Mouse (Mus musculus) monocyte, adult 2 months (primary cell): ENCODE measurements around the gene Upk3bl.
A peak's percentile ranks its signal among the peaks of the same experiment; 100 is the strongest.

Source experiments
- DNase-seq, 2 experiments: peaks; one replicate each; pipeline ENCODE4 v3.0.0; 2022; ENCODE audit warnings: low spot score in 2 of 2, low read depth in 1 of 2

Upk3bl gene

GRCm38 (mm10) chr5:136054301-136055077 lies at the start of gene Upk3bl:
Upk3bl (plus strand) TSS chr5:136054492.
- no peak for DNase-seq

GRCm38 (mm10) chr5:136004537-136004936 lies 49.8 kb upstream of the Upk3bl start:
- no peak for DNase-seq

GRCm38 (mm10) chr5:136007745-136008144 lies 46.5 kb upstream of the Upk3bl start:
- DNase-seq: no peak

GRCm38 (mm10) chr5:136014877-136015276 lies 39.4 kb upstream of the Upk3bl start:
- no peak for DNase-seq

- no peak for DNase-seq
These were observed 38.7 kb upstream of the Upk3bl start for GRCm38 (mm10) chr5:136015586-136015985.

GRCm38 (mm10) chr5:136016014-136016876 lies 38.0 kb upstream of the Upk3bl start:
- no peak for DNase-seq

- no peak for DNase-seq
These were observed 37.0 kb upstream of the Upk3bl start for GRCm38 (mm10) chr5:136017262-136017661.

- no peak for DNase-seq
These were observed 35.6 kb upstream of the Upk3bl start for GRCm38 (mm10) chr5:136018726-136019125.

GRCm38 (mm10) chr5:136019907-136020306 lies 34.4 kb upstream of the Upk3bl start:
- no peak for DNase-seq

- DNase-seq: no peak
These were observed 28.6 kb upstream of the Upk3bl start for GRCm38 (mm10) chr5:136025712-136026111.

GRCm38 (mm10) chr5:136026859-136027258 lies 27.4 kb upstream of the Upk3bl start:
- DNase-seq: no peak

GRCm38 (mm10) chr5:136027612-136028311 lies 26.5 kb upstream of the Upk3bl start:
- DNase-seq: no peak

GRCm38 (mm10) chr5:136034868-136035267 lies 19.4 kb upstream of the Upk3bl start:
- peak in 1 of 2 experiments; percentile 42 for DNase-seq

GRCm38 (mm10) chr5:136035285-136035684 lies 19.0 kb upstream of the Upk3bl start:
- DNase-seq: no peak

GRCm38 (mm10) chr5:136036667-136037066 lies 17.6 kb upstream of the Upk3bl start:
- no peak for DNase-seq

- no peak for DNase-seq
These were observed 15.8 kb upstream of the Upk3bl start, which contains the start of gene Upk3b for GRCm38 (mm10) chr5:136038258-136039214. Upk3b (plus strand) TSS chr5:136038496.

- DNase-seq: no peak
These were observed 14.1 kb upstream of the Upk3bl start for GRCm38 (mm10) chr5:136040210-136040609.

- DNase-seq: no peak
These were observed 13.0 kb upstream of the Upk3bl start for GRCm38 (mm10) chr5:136041260-136041659.

- DNase-seq: no peak
These were observed 12.6 kb upstream of the Upk3bl start for GRCm38 (mm10) chr5:136041666-136042065.

- no peak for DNase-seq
These were observed 9.4 kb upstream of the Upk3bl start for GRCm38 (mm10) chr5:136044865-136045264.
